Mouse (Mus musculus): ENCODE results near the gene Slc43a2.

Slc43a2 gene

GRCm38 (mm10) chr11:75571126-75571990 is 39.9 kb downstream of the Slc43a2 start:
- no peak for DNase-seq (ENCODE audit: extremely low spot score, low spot score)

GRCm38 (mm10) chr11:75572301-75572791 is 40.9 kb downstream of the Slc43a2 start:
- peak; percentile 32 for DNase-seq (ENCODE audit: extremely low spot score, low spot score)

- peak; percentile 95 for DNase-seq (ENCODE audit: extremely low spot score, low spot score)
Observed at GRCm38 (mm10) chr11:75572854-75573650, 41.6 kb downstream of the Slc43a2 start.

GRCm38 (mm10) chr11:75574378-75575123 is 43.1 kb downstream of the Slc43a2 start:
- no peak for DNase-seq (ENCODE audit: extremely low spot score, low spot score)

GRCm38 (mm10) chr11:75575560-75576123 is 44.1 kb downstream of the Slc43a2 start:
- DNase-seq (ENCODE audit: extremely low spot score, low spot score): no peak

- DNase-seq (ENCODE audit: extremely low spot score, low spot score): no peak
Observed at GRCm38 (mm10) chr11:75578609-75579008, 47.1 kb downstream of the Slc43a2 start.

- no peak for DNase-seq (ENCODE audit: extremely low spot score, low spot score)
Observed at GRCm38 (mm10) chr11:75581495-75582149, 50.1 kb downstream of the Slc43a2 start.

- no peak for DNase-seq (ENCODE audit: extremely low spot score, low spot score)
Observed at GRCm38 (mm10) chr11:75583521-75583920, 52.0 kb downstream of the Slc43a2 start.

GRCm38 (mm10) chr11:75585061-75585460 is 53.6 kb downstream of the Slc43a2 start:
- DNase-seq (ENCODE audit: extremely low spot score, low spot score): no peak

GRCm38 (mm10) chr11:75585978-75586377 is 54.5 kb downstream of the Slc43a2 start:
- no peak for DNase-seq (ENCODE audit: extremely low spot score, low spot score)

- DNase-seq (ENCODE audit: extremely low spot score, low spot score): no peak
Observed at GRCm38 (mm10) chr11:75586963-75587362, 55.5 kb downstream of the Slc43a2 start.

GRCm38 (mm10) chr11:75587493-75588284 is 56.2 kb downstream of the Slc43a2 start, which contains the start of gene Pitpna:
TSS of gene Pitpna (plus strand) at chr11:75588097.
- peak; percentile 91 for DNase-seq (ENCODE audit: extremely low spot score, low spot score)

- DNase-seq (ENCODE audit: extremely low spot score, low spot score): no peak
Observed at GRCm38 (mm10) chr11:75588285-75588941, 56.9 kb downstream of the Slc43a2 start.

GRCm38 (mm10) chr11:75592612-75593011 is 61.1 kb downstream of the Slc43a2 start:
- DNase-seq (ENCODE audit: extremely low spot score, low spot score): no peak

GRCm38 (mm10) chr11:75594431-75594830 is 62.9 kb downstream of the Slc43a2 start:
- DNase-seq (ENCODE audit: extremely low spot score, low spot score): no peak

- no peak for DNase-seq (ENCODE audit: extremely low spot score, low spot score)
Observed at GRCm38 (mm10) chr11:75595404-75595803, 63.9 kb downstream of the Slc43a2 start.

- DNase-seq (ENCODE audit: extremely low spot score, low spot score): no peak
Observed at GRCm38 (mm10) chr11:75595816-75596215, 64.3 kb downstream of the Slc43a2 start.

- no peak for DNase-seq (ENCODE audit: extremely low spot score, low spot score)
Observed at GRCm38 (mm10) chr11:75596726-75597255, 65.3 kb downstream of the Slc43a2 start.

- no peak for DNase-seq (ENCODE audit: extremely low spot score, low spot score)
Observed at GRCm38 (mm10) chr11:75598004-75598403, 66.5 kb downstream of the Slc43a2 start.

Measured in neural tube, embryonic 10.5 days (tissue).